Mouse (Mus musculus): ENCODE results near the gene Lmo7. TPM values are rescaled to one million over a fixed set of nuclear protein-coding genes. Genes with fewer than 3 reads are reported as not detected.

The Lmo7 gene
- polyA plus RNA-seq, 1 experiment = 6.6 TPM

- Histone ChIP-seq H3K4me3 (ENCODE audit: insufficient read depth, low read depth, low read length) (no peak overlapping the region), H3K4me1 (ENCODE audit: control insufficient read depth, insufficient read depth, insufficient read length, low read length) (no peaks in the 10 kb centered on the region), H3K27ac (replicated peaks; ENCODE audit: low read depth, low read length) (no peak overlapping the region)
Observed at GRCm38 (mm10) chr14:101964381-101964780, 234.6 kb downstream of the Lmo7 start.

GRCm38 (mm10) chr14:101964956-101965355 lies 235.2 kb downstream of the Lmo7 start:
- Histone ChIP-seq H3K27ac (replicated peaks; ENCODE audit: low read depth, low read length) (no peak overlapping the region), H3K4me1 (ENCODE audit: control insufficient read depth, insufficient read depth, insufficient read length, low read length) (no peaks in the 10 kb centered on the region), H3K4me3 (ENCODE audit: insufficient read depth, low read depth, low read length) (no peak overlapping the region)

- Histone ChIP-seq H3K27ac (replicated peaks; ENCODE audit: low read depth, low read length) (no peak overlapping the region), H3K4me3 (ENCODE audit: insufficient read depth, low read depth, low read length) (no peak overlapping the region), H3K4me1 (ENCODE audit: control insufficient read depth, insufficient read depth, insufficient read length, low read length) (no peaks in the 10 kb centered on the region)
Observed at GRCm38 (mm10) chr14:101972764-101973163, 243.0 kb downstream of the Lmo7 start.

- Histone ChIP-seq H3K27ac (replicated peaks; ENCODE audit: low read depth, low read length) (no peak overlapping the region), H3K4me3 (ENCODE audit: insufficient read depth, low read depth, low read length) (no peak overlapping the region), H3K4me1 (ENCODE audit: control insufficient read depth, insufficient read depth, insufficient read length, low read length) (no peaks in the 10 kb centered on the region)
Observed at GRCm38 (mm10) chr14:101973171-101973570, 243.4 kb downstream of the Lmo7 start.

GRCm38 (mm10) chr14:101976021-101976685 lies 246.4 kb downstream of the Lmo7 start:
- Histone ChIP-seq H3K27ac (replicated peaks; ENCODE audit: low read depth, low read length) (no peak overlapping the region), H3K4me3 (ENCODE audit: insufficient read depth, low read depth, low read length) (no peak overlapping the region), H3K4me1 (ENCODE audit: control insufficient read depth, insufficient read depth, insufficient read length, low read length) (no peaks in the 10 kb centered on the region)

Other genes starting within 250 kb of the Lmo7 start
- gene Tbc1d4, start 120.8 kb upstream of the Lmo7 start, polyA plus RNA-seq (2012; ENCODE audit: insufficient read depth, insufficient read length, missing spikeins) = 25.0 and 28.3 TPM in 2 replicates
- 123 and 160 TPM in 2 replicates for gene Commd6, start 89.3 kb upstream of the Lmo7 start, polyA plus RNA-seq (2012; ENCODE audit: insufficient read depth, insufficient read length, missing spikeins)
- 67.9 and 83.8 TPM in 2 replicates for gene Uchl3, start 76.0 kb upstream of the Lmo7 start, polyA plus RNA-seq (2012; ENCODE audit: insufficient read depth, insufficient read length, missing spikeins)
- 5.8 TPM in 1 of 2 replicates, not detected in the other for gene Gm9922, start 143 bp upstream of the Lmo7 start, polyA plus RNA-seq (2012; ENCODE audit: insufficient read depth, insufficient read length, missing spikeins)